Mouse (Mus musculus): ENCODE results near the gene Abcg8.

GRCm38 (mm10) chr17:84682734-84683717 is 6.9 kb downstream of the Abcg8 start, which contains the start of gene Abcg5:
- TF ChIP-seq POLR2A (IDR thresholded peaks at IDR 0.05; ENCODE audit: insufficient read depth, low read depth, low read length) (no peak), EP300 (IDR thresholded peaks at IDR 0.05; ENCODE audit: insufficient read depth, low read depth, low read length) (no peak)
